Mouse (Mus musculus): ENCODE measurements around the gene Arl2. TPM values are rescaled to one million over a fixed set of nuclear protein-coding genes. Genes with fewer than 3 reads are reported as not detected.
A peak's percentile ranks its signal among the peaks of the same experiment; 100 is the strongest.

The Arl2 gene
- total RNA-seq (2021), result 10 to 100 TPM; 74.2 to 82.3 TPM
- long read RNA-seq, experiment 1, transcript Arl2-201 (5 exons, 1,286 nt), result major isoform, 61 of 73 reads
- long read RNA-seq, experiment 1, partial matches to known transcripts, result 8 of 73 reads
- long read RNA-seq, experiment 1, other reads (novel, unspliced or antisense), result 2 of 73 reads
- long read RNA-seq, experiment 2, transcript Arl2-201 (5 exons, 1,286 nt), result major isoform, 46 of 55 reads
- long read RNA-seq, experiment 2, partial matches to known transcripts, result 3 of 55 reads
- long read RNA-seq, experiment 2, other reads (novel, unspliced or antisense), result 4 of 55 reads

- DNase-seq (ENCODE audit: extremely low spot score in 1 of 2, low spot score in 2 of 2), result peak; percentile 72 to 81
- intact Hi-C loops (cut with DNase I), result loop anchor here (1.0 to 5.0 kb wide), 2 partner anchors 94 to 191 kb away; partner anchors contain the start of genes Men1 and Ppp2r5b
- peak within 1 kb of the TSS; percentile 69 for H3K4me3 ChIP-seq
- peak; percentile 39 for TF ChIP-seq CTCF (IDR thresholded peaks at IDR 0.05)
- H3K27ac ChIP-seq, result peak within 1 kb of the TSS; percentile 99
Measured at GRCm38 (mm10) chr19:6141394-6141749, at the start of gene Arl2. Gene Arl2 (minus strand): TSS chr19:6141548.

- Histone ChIP-seq H3K27ac (no peak within 1 kb of the TSS), H3K4me3 (no peak within 1 kb of the TSS)
- intact Hi-C loops (cut with DNase I), result no loop called here
- TF ChIP-seq CTCF (IDR thresholded peaks at IDR 0.05), result no peak
- no peak for DNase-seq (ENCODE audit: extremely low spot score in 1 of 2, low spot score in 2 of 2)
Measured at GRCm38 (mm10) chr19:6184131-6184530, 42.8 kb upstream of the Arl2 start, which contains the start of gene Majin. Gene Majin (plus strand): TSS chr19:6184388.

- Histone ChIP-seq H3K27ac (no peak overlapping the region; the same call in 1 of the 2 replicates), H3K4me3 (no peak overlapping the region)
- TF ChIP-seq CTCF (IDR thresholded peaks at IDR 0.05), result no peak
- DNase-seq (ENCODE audit: extremely low spot score in 1 of 2, low spot score in 2 of 2), result no peak
- intact Hi-C loops (cut with DNase I), result no loop called here
Measured at GRCm38 (mm10) chr19:6182534-6182933, 41.2 kb upstream of the Arl2 start.

GRCm38 (mm10) chr19:6181629-6182028 lies 40.3 kb upstream of the Arl2 start:
- TF ChIP-seq CTCF (IDR thresholded peaks at IDR 0.05), result no peak
- Histone ChIP-seq H3K4me3 (no peak overlapping the region), H3K27ac (no peak overlapping the region)
- intact Hi-C loops (cut with DNase I), result no loop called here
- no peak for DNase-seq (ENCODE audit: extremely low spot score in 1 of 2, low spot score in 2 of 2)

GRCm38 (mm10) chr19:6178775-6179174 lies 37.4 kb upstream of the Arl2 start:
- Histone ChIP-seq H3K4me3 (no peak overlapping the region), H3K27ac (no peak overlapping the region)
- no peak for TF ChIP-seq CTCF (IDR thresholded peaks at IDR 0.05)
- intact Hi-C loops (cut with DNase I), result no loop called here
- DNase-seq (ENCODE audit: extremely low spot score in 1 of 2, low spot score in 2 of 2), result no peak

- TF ChIP-seq CTCF (IDR thresholded peaks at IDR 0.05), result no peak
- no peak overlapping the region for H3K4me3 ChIP-seq
- no peak for DNase-seq (ENCODE audit: extremely low spot score in 1 of 2, low spot score in 2 of 2)
- H3K27ac ChIP-seq, result no peak overlapping the region
- intact Hi-C loops (cut with DNase I), result no loop called here
Measured at GRCm38 (mm10) chr19:6174771-6175170, 33.4 kb upstream of the Arl2 start.

GRCm38 (mm10) chr19:6171215-6171614 lies 29.9 kb upstream of the Arl2 start:
- TF ChIP-seq CTCF (IDR thresholded peaks at IDR 0.05), result no peak
- no peak for DNase-seq (ENCODE audit: extremely low spot score in 1 of 2, low spot score in 2 of 2)
- Histone ChIP-seq H3K27ac (no peak overlapping the region), H3K4me3 (no peak overlapping the region)
- intact Hi-C loops (cut with DNase I), result no loop called here

GRCm38 (mm10) chr19:6166750-6167149 lies 25.4 kb upstream of the Arl2 start:
- intact Hi-C loops (cut with DNase I), result no loop called here
- Histone ChIP-seq H3K27ac (no peak overlapping the region), H3K4me3 (no peak overlapping the region)
- no peak for DNase-seq (ENCODE audit: extremely low spot score in 1 of 2, low spot score in 2 of 2)
- no peak; the same call in 1 of the 2 replicates for TF ChIP-seq CTCF (IDR thresholded peaks at IDR 0.05)

GRCm38 (mm10) chr19:6163872-6164547 lies 22.7 kb upstream of the Arl2 start:
- no peak overlapping the region for H3K27ac ChIP-seq
- no peak for DNase-seq (ENCODE audit: extremely low spot score in 1 of 2, low spot score in 2 of 2)
- intact Hi-C loops (cut with DNase I), result loop anchor here (2.0 to 5.0 kb wide), 2 partner anchors 35 to 53 kb away; no protein-coding TSS in a partner anchor

GRCm38 (mm10) chr19:6157220-6157619 lies 15.9 kb upstream of the Arl2 start:
- Histone ChIP-seq H3K27ac (no peak overlapping the region), H3K4me3 (no peak overlapping the region)
- no peak for TF ChIP-seq CTCF (IDR thresholded peaks at IDR 0.05)
- DNase-seq (ENCODE audit: extremely low spot score in 1 of 2, low spot score in 2 of 2), result no peak
- intact Hi-C loops (cut with DNase I), result no loop called here

More at GRCm38 (mm10) chr19:6163872-6164547, 22.7 kb upstream of the Arl2 start:
- no peak for TF ChIP-seq CTCF (IDR thresholded peaks at IDR 0.05)
- H3K4me3 ChIP-seq, result no peak overlapping the region

GRCm38 (mm10) chr19:6156372-6156771 lies 15.0 kb upstream of the Arl2 start:
- DNase-seq (ENCODE audit: extremely low spot score in 1 of 2, low spot score in 2 of 2), result no peak
- no peak overlapping the region for H3K4me3 ChIP-seq
- TF ChIP-seq CTCF (IDR thresholded peaks at IDR 0.05), result peak; percentile 3; the same call in 1 of the 2 replicates
- intact Hi-C loops (cut with DNase I), result no loop called here
- no peak overlapping the region for H3K27ac ChIP-seq

GRCm38 (mm10) chr19:6155174-6155573 lies 13.8 kb upstream of the Arl2 start:
- no peak overlapping the region for H3K4me3 ChIP-seq
- TF ChIP-seq CTCF (IDR thresholded peaks at IDR 0.05), result no peak
- intact Hi-C loops (cut with DNase I), result no loop called here
- no peak for DNase-seq (ENCODE audit: extremely low spot score in 1 of 2, low spot score in 2 of 2)
- H3K27ac ChIP-seq, result no peak overlapping the region
